Mouse (Mus musculus) cortical plate, adult 2 months (tissue): ENCODE measurements around the gene Olfr47.
"Not testable (repeated sequence)": the region's sequence is repeated elsewhere in the genome, so short reads cannot be mapped to it uniquely, and the experiment has no call there.

ENCODE experiments used
- CTCF ChIP-seq: fragments of 200-500 bp; IDR thresholded peaks from 2 replicates; pipeline ENCODE4 v1.5.1; 2011; ENCODE audit warnings: mild to moderate bottlenecking, control low read depth, low read length; ENCODE audit not compliant: insufficient read depth; ENCODE audit errors: extremely low read depth
- POLR2A ChIP-seq: fragments of 200-500 bp; IDR thresholded peaks from 2 replicates; pipeline ENCODE4 v1.6.1; 2011; ENCODE audit warnings: mild to moderate bottlenecking, low read length, control low read depth; ENCODE audit not compliant: insufficient read depth; ENCODE audit errors: extremely low read depth

DNA sequence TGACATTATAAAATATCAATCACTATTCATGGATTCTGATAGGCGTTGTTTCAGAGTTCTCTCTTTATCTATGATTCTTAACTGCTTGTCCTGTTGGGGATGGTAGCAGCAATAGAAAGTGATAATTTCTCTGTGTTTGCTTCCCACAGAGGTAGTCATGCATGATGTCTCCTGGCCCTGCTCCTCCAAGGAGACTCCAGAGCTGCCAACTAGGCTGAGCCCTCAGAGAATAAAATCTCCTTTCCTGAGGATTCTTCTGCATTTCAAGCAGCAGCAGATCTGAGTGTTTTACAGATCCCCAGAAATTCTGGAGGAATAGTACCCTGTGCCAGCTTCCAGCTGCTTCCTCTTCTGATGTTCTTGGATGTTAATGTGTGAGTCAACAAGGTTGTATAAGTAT lies at the start of gene Olfr47:
- TF ChIP-seq POLR2A, CTCF: not testable (repeated sequence)
